Mouse (Mus musculus) CH12.LX (cell line): ENCODE measurements around the gene Defb20.

ENCODE experiments used
- CHD2 ChIP-seq: IDR thresholded peaks from 2 replicates; pipeline ENCODE4 v1.6.1; 2011; ENCODE audit warnings: low read length, improper control_type of control experiment
- CTCF ChIP-seq, 2 experiments: IDR thresholded peaks in 1 of 2; conservative IDR thresholded peaks in 1 of 2; 2 replicates each; pipeline ENCODE4 v1.5.1; 2011 to 2012; ENCODE audit warnings: low read depth in 2 of 2, low read length in 2 of 2, improper control_type of control experiment in 1 of 2, inconsistent platforms in 1 of 2, mild to moderate bottlenecking in 1 of 2, moderate library complexity in 1 of 2
- EP300 ChIP-seq: IDR thresholded peaks from 2 replicates; pipeline ENCODE4 v1.6.1; 2011; ENCODE audit warnings: low read length, improper control_type of control experiment
- JUND ChIP-seq: conservative IDR thresholded peaks from 2 replicates; pipeline ENCODE4 v1.6.1; 2011; ENCODE audit warnings: low read depth, low read length, improper control_type of control experiment
- MAFK ChIP-seq: IDR thresholded peaks from 2 replicates; pipeline ENCODE4 v1.6.1; 2011; ENCODE audit warnings: low read length, improper control_type of control experiment; ENCODE audit not compliant: insufficient replicate concordance
- MAX ChIP-seq: IDR thresholded peaks from 2 replicates; pipeline ENCODE4 v1.6.1; 2011; ENCODE audit warnings: low read length, improper control_type of control experiment
- MEF2A ChIP-seq: IDR thresholded peaks from 2 replicates; pipeline ENCODE4 v1.6.1; 2014; ENCODE audit warnings: low read depth, mild to moderate bottlenecking, inconsistent platforms, low read length, improper control_type of control experiment, borderline replicate concordance
- MXI1 ChIP-seq: IDR thresholded peaks from 2 replicates; pipeline ENCODE4 v1.6.1; 2011; ENCODE audit warnings: mild to moderate bottlenecking, low read depth, low read length, improper control_type of control experiment
- POLR2A ChIP-seq: IDR thresholded peaks from 2 replicates; pipeline ENCODE4 v1.6.1; 2011; ENCODE audit warnings: low read depth, mild to moderate bottlenecking, improper control_type of control experiment, low read length
- RCOR1 ChIP-seq: conservative IDR thresholded peaks from 2 replicates; pipeline ENCODE4 v1.6.1; 2012; ENCODE audit warnings: low read depth, mild to moderate bottlenecking, inconsistent platforms, low read length, improper control_type of control experiment
- USF1 ChIP-seq: IDR thresholded peaks from 2 replicates; pipeline ENCODE4 v1.6.1; 2014; ENCODE audit warnings: low read depth, mild to moderate bottlenecking, inconsistent platforms, low read length, improper control_type of control experiment
- USF2 ChIP-seq: conservative IDR thresholded peaks from 2 replicates; pipeline ENCODE4 v1.6.1; 2011; ENCODE audit warnings: low read depth, low read length, improper control_type of control experiment
- ZNF384 ChIP-seq: IDR thresholded peaks from 2 replicates; pipeline ENCODE4 v1.6.1; 2012; ENCODE audit warnings: low read depth, low read length, improper control_type of control experiment, inconsistent platforms

DNA sequence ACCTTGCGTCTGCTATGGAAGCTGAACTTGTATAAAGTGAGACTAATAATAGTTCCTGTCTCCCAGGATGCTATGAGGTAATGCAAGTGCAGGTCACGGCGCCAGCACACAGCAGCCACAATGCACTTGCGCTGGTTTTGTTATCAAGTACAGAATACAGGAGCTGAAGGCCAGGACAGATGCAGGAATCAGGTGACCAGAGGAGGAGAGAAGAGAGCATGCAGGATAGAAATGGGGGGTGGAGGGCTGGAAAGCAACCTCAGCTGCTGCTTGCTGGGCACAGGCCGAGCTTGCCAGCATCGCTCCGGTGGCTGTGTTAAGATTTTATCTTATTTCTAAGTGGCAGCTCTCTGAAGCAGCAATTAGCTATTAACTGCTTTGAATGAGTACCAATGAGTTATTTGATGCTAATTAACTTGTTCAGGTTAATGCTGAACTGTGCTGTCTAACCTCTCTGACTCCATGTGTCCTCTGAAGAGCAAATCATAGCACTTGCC, 40.4 kb upstream of the Defb20 start:
- TF ChIP-seq CTCF (conservative IDR thresholded peaks at IDR 0.05 in 1 of 2, IDR thresholded peaks at IDR 0.05 in 1 of 2; ENCODE audit: low read depth in 2 of 2, low read length in 2 of 2) = no peak
- TF ChIP-seq MAX = no peak
- TF ChIP-seq MAFK = no peak
- TF ChIP-seq CHD2 = no peak
- TF ChIP-seq ZNF384 = no peak
- TF ChIP-seq POLR2A = no peak
- TF ChIP-seq USF2 = no peak
- no peak for TF ChIP-seq EP300
- no peak for TF ChIP-seq USF1
- no peak for TF ChIP-seq MXI1
- no peak for TF ChIP-seq RCOR1
- TF ChIP-seq JUND = no peak
- no peak for TF ChIP-seq MEF2A
